Mouse (Mus musculus): ENCODE measurements around the gene Cckbr. TPM values are rescaled to one million over a fixed set of nuclear protein-coding genes. Genes with fewer than 3 reads are reported as not detected.
A peak's percentile ranks its signal among the peaks of the same experiment; 100 is the strongest.

Gene Cckbr
- polyA plus RNA-seq, 1 experiment from 2014 or later = 0.11 TPM

DNA sequence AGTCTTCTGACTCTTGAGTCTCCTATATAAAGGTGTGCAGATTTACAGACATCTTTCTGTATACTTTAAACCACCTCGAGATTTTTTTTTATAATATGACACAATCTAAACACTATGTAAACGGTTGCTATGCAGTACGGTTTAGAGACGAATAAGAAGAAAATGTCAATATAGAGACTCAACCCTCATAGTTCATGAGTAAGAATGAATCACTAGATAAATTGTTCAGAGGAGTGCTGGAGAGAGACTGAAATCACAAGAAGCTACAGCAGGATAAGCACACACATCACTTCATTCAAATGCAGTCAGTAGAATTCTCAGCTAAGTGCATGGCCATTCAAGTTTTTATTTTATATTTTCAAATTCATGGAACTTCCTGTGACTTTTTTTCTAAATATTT is 76.5 kb downstream of the Cckbr start:
- Histone ChIP-seq H3K4me3 (no peak overlapping the region), H3K4me1 (no peaks in the 10 kb centered on the region)

DNA sequence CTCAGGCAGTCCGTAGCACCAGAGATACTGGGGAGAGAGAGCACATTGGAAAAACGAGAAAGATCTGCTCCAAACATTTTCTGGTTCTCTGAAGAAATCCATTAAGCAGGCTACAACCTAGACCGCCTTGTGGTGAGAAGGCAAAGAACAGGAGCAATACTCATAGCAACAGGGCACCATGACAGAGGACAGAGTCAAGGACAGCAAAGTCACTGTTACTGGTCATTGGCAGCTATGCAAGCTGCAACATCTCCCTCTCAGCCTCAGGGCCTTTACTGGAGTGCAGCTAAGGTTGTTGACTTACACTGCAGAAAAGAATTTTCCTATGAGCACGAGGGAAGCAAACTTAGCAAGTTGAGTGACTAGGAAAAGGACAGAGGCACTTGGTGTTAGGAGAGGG is 81.7 kb downstream of the Cckbr start:
- 54% methylated on average over 4 of the region's 4 CpGs for WGBS
- ATAC-seq (ENCODE audit: extremely low read depth, insufficient number of reproducible peaks, low FRiP score, low TSS enrichment) = no peak

More for the DNA sequence above, 76.5 kb downstream of the Cckbr start:
- no peaks in the 10 kb centered on the region for H3K36me3 ChIP-seq
- H3K9me3 ChIP-seq = no peaks in the 10 kb centered on the region
- no peak overlapping the region for H3K9ac ChIP-seq
- 71% methylated on average over 4 of the region's 4 CpGs for WGBS
- H3K27me3 ChIP-seq (replicated peaks) = no peaks in the 10 kb centered on the region
- no peak overlapping the region for H3K4me2 ChIP-seq
- no peak for ATAC-seq (ENCODE audit: extremely low read depth, insufficient number of reproducible peaks, low FRiP score, low TSS enrichment)
- H3K27ac ChIP-seq (replicated peaks) = no peak overlapping the region

DNA sequence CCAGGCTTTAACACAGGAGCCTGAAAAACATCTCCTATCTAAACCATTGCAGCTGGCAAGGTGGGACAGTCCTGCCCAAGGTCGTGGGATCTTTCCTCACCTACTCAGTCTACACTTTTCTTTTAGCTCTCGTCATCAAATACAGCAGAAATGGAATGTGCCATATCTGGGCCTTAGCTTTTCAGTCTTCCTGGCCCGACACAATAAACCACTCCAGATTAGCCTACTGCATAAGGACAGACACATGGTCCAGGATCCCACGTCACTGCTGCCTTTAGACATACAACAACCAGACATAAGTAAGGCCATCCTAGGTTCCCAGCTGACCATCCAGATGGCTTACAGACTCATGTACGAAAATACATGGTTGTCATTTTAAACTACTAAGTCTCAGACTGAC is 84.6 kb downstream of the Cckbr start:
- Histone ChIP-seq H3K27me3 (replicated peaks) (no peaks in the 10 kb centered on the region), H3K9ac (no peak overlapping the region), H3K4me2 (no peak overlapping the region), H3K4me1 (0 out of 2 replicates have a peak, but pooled peaks cover 4% of the 10 kb centered on the region), H3K4me3 (no peak overlapping the region), H3K27ac (replicated peaks) (no peak overlapping the region; the same call in 1 of the 2 replicates), H3K36me3 (no peaks in the 10 kb centered on the region), H3K9me3 (no peaks in the 10 kb centered on the region)
- WGBS = 42% methylated on average over 5 of the region's 5 CpGs
- no peak for ATAC-seq (ENCODE audit: extremely low read depth, insufficient number of reproducible peaks, low FRiP score, low TSS enrichment)

More for the DNA sequence above, 81.7 kb downstream of the Cckbr start:
- Histone ChIP-seq H3K4me3 (no peak overlapping the region), H3K36me3 (no peaks in the 10 kb centered on the region), H3K4me1 (0 out of 2 replicates have a peak, but pooled peaks cover 4% of the 10 kb centered on the region), H3K9me3 (no peaks in the 10 kb centered on the region), H3K9ac (no peak overlapping the region), H3K27me3 (replicated peaks) (no peaks in the 10 kb centered on the region), H3K4me2 (no peak overlapping the region), H3K27ac (replicated peaks) (peak overlapping the region; percentile 26)

DNA sequence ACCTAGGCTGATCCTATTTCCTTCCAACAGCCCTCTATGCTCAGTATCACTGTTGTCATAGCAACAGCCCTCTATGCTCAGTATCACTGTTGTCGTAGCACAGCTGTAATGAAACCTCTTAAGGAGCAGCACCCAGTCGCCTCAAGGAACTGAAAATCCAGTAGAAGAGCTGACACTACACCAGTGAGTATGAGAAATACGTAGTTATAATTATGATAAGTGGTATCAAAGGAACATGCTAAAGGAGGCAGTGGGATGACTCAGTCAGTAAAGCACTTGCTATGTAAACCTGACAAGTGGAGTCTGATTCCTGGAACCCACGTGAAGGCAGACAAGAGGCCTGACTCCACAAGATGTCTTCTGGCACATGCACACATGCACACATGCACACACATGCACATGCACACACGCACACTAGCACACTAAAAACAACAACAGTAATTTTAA is 88.3 kb downstream of the Cckbr start:
- no peak overlapping the region for H3K4me3 ChIP-seq
- no peaks in the 10 kb centered on the region for H3K36me3 ChIP-seq
- H3K4me1 ChIP-seq = no peaks in the 10 kb centered on the region
- no peak overlapping the region for H3K27ac ChIP-seq (replicated peaks)
- no peaks in the 10 kb centered on the region for H3K27me3 ChIP-seq (replicated peaks)
- no peak overlapping the region for H3K4me2 ChIP-seq
- no peak overlapping the region for H3K9ac ChIP-seq
- WGBS = 39% methylated on average over 5 of the region's 5 CpGs
- H3K9me3 ChIP-seq = no peaks in the 10 kb centered on the region
- ATAC-seq (ENCODE audit: extremely low read depth, insufficient number of reproducible peaks, low FRiP score, low TSS enrichment) = no peak

DNA sequence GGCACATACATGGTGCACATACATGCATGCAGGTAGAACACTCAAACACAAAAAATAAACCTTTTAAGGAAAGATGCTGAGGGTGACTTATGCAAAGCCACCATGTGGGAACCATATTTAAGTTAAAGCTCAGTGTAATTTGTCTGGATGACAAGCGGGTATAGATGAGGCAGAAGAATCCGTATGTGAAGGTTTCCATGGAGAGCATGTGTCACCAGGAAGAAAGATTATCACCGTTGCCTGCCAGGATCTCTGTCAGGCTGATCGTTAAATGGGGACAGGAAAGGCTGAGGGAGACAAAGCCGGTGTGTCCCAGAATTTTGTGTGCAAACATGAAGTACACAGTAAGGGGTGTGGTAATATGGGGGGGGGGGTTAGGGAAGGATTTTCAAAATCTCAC is 89.0 kb downstream of the Cckbr start:
- 49% methylated on average over 5 of the region's 5 CpGs for WGBS
- H3K9me3 ChIP-seq = no peaks in the 10 kb centered on the region
- no peaks in the 10 kb centered on the region for H3K4me1 ChIP-seq
- no peak overlapping the region for H3K4me3 ChIP-seq
- no peak overlapping the region for H3K27ac ChIP-seq (replicated peaks)
- no peak for ATAC-seq (ENCODE audit: extremely low read depth, insufficient number of reproducible peaks, low FRiP score, low TSS enrichment)
- H3K27me3 ChIP-seq (replicated peaks) = no peaks in the 10 kb centered on the region
- no peak overlapping the region for H3K4me2 ChIP-seq
- H3K9ac ChIP-seq = no peak overlapping the region
- H3K36me3 ChIP-seq = no peaks in the 10 kb centered on the region

DNA sequence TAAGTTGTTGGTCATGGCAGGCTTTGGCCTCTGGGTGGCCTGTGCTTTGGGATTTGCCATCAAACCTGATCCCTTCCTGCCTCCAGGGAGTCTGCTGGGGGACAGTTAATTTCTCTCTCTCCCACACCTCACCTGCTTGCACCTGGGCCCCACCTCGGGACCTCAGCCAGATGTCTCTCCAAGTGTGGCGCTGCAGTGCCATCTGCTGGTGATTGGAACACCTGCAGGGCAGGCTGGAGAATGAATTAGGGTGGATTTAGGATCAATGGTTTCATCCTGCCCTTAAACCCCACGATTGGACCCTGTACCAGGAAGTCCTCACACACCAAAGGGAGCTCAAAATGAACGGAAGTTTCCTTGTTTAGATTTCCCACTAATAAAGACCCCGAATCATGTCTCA is 89.6 kb downstream of the Cckbr start:
- no peak for ATAC-seq (ENCODE audit: extremely low read depth, insufficient number of reproducible peaks, low FRiP score, low TSS enrichment)
- H3K4me1 ChIP-seq = peaks cover 5% of the 10 kb centered on the region
- H3K27me3 ChIP-seq (replicated peaks) = no peaks in the 10 kb centered on the region
- no peaks in the 10 kb centered on the region for H3K9me3 ChIP-seq
- H3K4me2 ChIP-seq = no peak overlapping the region
- no peaks in the 10 kb centered on the region for H3K36me3 ChIP-seq
- H3K27ac ChIP-seq (replicated peaks) = no peak overlapping the region
- H3K4me3 ChIP-seq = no peak overlapping the region
- no peak overlapping the region for H3K9ac ChIP-seq
- WGBS = 7% methylated on average over 5 of the region's 5 CpGs

DNA sequence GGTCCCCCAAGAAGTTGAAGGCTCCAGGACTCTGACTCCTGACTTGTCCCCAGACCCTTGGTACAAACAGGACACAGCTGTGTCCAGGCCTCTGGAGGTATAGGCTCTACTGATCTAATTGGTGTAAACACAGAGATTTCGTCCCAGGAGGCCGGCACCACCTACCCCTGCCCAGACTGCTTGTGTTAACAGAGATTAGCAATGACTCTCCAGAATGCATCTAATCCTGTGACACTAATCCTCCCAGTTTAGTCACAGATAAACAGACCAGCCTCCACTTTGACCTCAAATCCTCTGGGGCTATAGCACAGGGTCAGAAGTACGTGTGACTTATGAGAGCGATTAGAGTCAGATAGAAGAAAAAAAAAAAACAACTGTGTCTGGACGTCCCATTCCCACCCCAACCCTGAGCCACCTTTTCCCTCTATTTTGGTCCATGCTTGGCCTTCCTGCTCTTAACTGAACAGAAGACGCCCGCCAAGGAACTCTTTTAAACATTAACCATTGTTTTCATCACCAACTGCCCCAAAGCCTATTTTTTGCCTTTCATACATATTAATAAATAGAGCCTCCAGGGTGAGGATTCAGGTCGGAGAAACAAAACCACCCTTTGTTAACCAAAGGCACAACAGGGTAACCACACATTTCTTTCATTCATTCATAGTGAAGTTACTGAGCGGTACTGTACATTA is 91.3 kb downstream of the Cckbr start:
- 37% methylated on average over 9 of the region's 9 CpGs for WGBS

DNA sequence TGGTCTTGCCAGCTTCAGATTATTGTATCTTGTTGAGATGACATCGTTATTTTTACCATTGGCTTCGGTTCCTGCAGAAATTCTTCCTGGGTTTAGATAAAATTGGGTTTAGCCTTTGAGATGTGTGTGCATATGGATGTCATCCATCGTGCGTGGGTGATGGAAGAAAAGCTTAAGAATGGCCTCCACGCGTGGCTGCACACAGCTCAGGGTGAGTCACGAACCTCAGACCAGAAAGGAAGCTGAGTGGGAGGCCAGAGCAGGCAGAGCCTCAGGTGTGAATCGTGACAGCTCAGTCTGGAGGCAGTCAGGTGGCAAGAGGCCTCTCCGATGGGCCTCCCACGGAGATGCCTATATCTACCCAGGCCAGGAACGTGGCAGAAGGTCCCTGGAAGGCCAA is 93.8 kb downstream of the Cckbr start:
- Histone ChIP-seq H3K4me1 (peaks cover 7% of the 10 kb centered on the region), H3K27me3 (replicated peaks) (no peaks in the 10 kb centered on the region), H3K27ac (replicated peaks) (no peak overlapping the region), H3K4me2 (no peak overlapping the region), H3K4me3 (no peak overlapping the region), H3K9me3 (no peaks in the 10 kb centered on the region), H3K9ac (no peak overlapping the region), H3K36me3 (no peaks in the 10 kb centered on the region)
- no peak for ATAC-seq (ENCODE audit: extremely low read depth, insufficient number of reproducible peaks, low FRiP score, low TSS enrichment)
- WGBS = 65% methylated on average over 11 of the region's 11 CpGs

More for the DNA sequence above, 91.3 kb downstream of the Cckbr start:
- Histone ChIP-seq H3K27ac (replicated peaks) (no peak overlapping the region), H3K9ac (no peak overlapping the region), H3K4me2 (no peak overlapping the region), H3K36me3 (no peaks in the 10 kb centered on the region), H3K4me3 (no peak overlapping the region), H3K27me3 (replicated peaks) (no peaks in the 10 kb centered on the region), H3K9me3 (no peaks in the 10 kb centered on the region), H3K4me1 (peaks cover 7% of the 10 kb centered on the region)
- no peak for ATAC-seq (ENCODE audit: extremely low read depth, insufficient number of reproducible peaks, low FRiP score, low TSS enrichment)

DNA sequence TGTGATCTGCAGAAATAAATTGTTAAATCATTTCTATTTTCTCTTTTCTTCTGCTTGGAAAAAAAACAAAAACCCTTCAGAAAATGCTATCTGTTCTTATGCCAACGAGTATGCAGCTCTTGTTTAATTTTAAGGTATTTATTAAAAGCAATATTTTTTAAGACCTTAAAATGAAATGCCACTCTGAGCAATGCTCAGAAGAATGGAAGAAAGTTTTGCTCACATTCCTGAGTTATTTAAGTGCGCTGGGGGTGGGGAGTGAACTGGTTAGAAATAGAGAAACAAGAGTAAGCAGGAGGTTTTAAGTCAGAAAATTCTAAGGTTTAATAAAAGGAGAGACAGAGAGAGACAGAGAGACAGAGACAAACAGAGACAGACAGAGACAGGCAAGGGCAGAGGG is 94.2 kb downstream of the Cckbr start:
- H3K4me1 ChIP-seq = peaks cover 7% of the 10 kb centered on the region
- no peaks in the 10 kb centered on the region for H3K27me3 ChIP-seq (replicated peaks)
- no peak overlapping the region for H3K4me2 ChIP-seq
- no peak for ATAC-seq (ENCODE audit: extremely low read depth, insufficient number of reproducible peaks, low FRiP score, low TSS enrichment)
- no peak overlapping the region for H3K27ac ChIP-seq (replicated peaks)
- no peak overlapping the region for H3K4me3 ChIP-seq
- no peaks in the 10 kb centered on the region for H3K36me3 ChIP-seq
- H3K9me3 ChIP-seq = no peaks in the 10 kb centered on the region
- 0 out of 2 replicates have a peak overlapping the region, but pooled peaks have one; percentile 14 for H3K9ac ChIP-seq
- WGBS = 66% methylated on average over 2 of the region's 2 CpGs

DNA sequence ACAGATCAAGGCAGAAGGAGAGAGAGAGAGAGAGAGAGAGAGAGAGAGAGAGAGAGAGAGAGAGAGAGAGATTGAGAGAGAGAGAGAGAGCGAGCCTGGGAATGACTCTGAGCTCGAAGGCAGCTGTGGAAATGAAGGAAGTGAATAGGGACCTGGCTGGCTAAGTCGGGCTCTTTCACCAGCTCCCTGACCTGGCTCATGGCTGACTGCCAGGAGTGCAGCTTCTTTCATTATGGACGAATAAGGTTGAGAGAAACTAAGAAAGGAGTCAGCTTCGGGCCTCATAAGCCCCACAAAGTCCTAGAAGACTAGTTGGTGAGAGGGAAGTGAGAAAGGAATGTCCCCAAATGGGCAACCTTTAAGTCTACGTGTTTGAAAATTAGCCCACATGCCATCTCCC is 94.7 kb downstream of the Cckbr start:
- H3K36me3 ChIP-seq = no peaks in the 10 kb centered on the region
- H3K9me3 ChIP-seq = no peaks in the 10 kb centered on the region
- no peak overlapping the region for H3K27ac ChIP-seq (replicated peaks)
- peaks cover 7% of the 10 kb centered on the region for H3K4me1 ChIP-seq
- H3K4me2 ChIP-seq = no peak overlapping the region
- no peak overlapping the region for H3K4me3 ChIP-seq
- WGBS = 25% methylated on average over 6 of the region's 6 CpGs
- no peak for ATAC-seq (ENCODE audit: extremely low read depth, insufficient number of reproducible peaks, low FRiP score, low TSS enrichment)
- H3K9ac ChIP-seq = 0 out of 2 replicates have a peak overlapping the region, but pooled peaks have one; percentile 14
- no peaks in the 10 kb centered on the region for H3K27me3 ChIP-seq (replicated peaks)

All from heart, embryonic 13.5 days (tissue).